Mouse (Mus musculus): ENCODE results near the gene Gnaq.
A peak's percentile ranks its signal among the peaks of the same experiment; 100 is the strongest.
"Not testable (repeated sequence)": the region's sequence is repeated elsewhere in the genome, so short reads cannot be mapped to it uniquely, and the experiment has no call there.

Gene Gnaq

GRCm38 (mm10) chr19:16132791-16132864, at the start of gene Gnaq:
Gnaq (plus strand) TSS chr19:16132831.
- no peak for DNase-seq

GRCm38 (mm10) chr19:16083981-16084630, 48.5 kb upstream of the Gnaq start:
- DNase-seq = not testable (repeated sequence)

DNA sequence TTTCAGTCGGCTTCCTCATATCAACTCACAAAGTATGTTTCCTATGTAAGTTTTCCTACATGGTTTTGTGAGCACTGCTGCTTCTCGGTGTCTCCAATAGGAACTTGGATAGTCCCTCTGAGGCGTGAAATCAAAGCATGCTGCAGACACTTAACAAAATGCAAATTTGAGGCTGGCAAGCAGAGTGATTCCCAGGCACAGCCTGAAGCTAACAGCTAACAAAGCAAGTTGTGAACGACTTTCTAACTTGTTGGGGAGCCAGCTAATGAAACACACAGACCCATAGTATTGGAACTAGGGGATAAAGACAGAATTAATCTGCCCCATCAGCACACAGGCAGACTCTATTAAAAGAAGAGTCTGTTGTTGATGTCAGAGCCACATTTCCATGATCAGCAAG, 47.4 kb upstream of the Gnaq start:
- DNase-seq = no peak

DNA sequence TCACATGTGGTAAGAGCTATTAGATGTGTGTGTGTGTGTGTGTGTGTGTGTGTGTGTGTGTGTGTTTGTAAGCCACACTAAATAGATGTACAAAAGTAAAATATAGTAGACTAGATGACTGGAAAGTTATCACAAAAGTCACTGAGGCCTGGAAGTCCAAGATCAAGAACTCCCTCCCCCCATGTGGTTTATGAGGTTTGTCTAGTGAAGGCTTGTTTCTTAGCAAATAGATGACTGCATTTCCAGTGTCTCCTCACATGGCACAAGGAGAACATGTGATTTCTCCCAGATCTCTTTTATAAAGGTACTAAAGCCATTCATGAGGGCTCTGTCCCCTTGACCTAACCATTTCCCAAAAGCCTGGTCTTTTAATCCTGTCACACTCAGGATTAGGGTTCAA, 46.5 kb upstream of the Gnaq start:
- DNase-seq = no peak

DNA sequence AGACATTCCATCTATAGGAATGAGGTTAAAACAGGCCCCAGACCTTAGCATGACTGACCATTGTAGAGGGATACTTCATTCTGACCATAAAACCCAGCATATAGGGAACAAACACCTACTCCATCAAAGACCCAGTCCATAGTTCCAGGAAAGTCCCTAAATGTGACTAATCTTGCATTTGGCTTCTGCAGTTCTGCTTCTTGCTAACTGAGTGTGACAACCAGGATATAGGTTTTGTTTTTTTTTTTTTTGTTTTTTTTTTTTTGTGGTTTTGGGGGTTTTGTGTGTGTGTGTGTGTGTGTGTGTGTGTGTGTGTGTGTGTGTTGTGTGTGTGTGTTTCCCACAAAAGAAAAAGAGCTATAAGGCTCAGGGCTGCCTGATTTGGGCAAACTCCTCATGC, 46.0 kb upstream of the Gnaq start:
- DNase-seq = no peak

DNA sequence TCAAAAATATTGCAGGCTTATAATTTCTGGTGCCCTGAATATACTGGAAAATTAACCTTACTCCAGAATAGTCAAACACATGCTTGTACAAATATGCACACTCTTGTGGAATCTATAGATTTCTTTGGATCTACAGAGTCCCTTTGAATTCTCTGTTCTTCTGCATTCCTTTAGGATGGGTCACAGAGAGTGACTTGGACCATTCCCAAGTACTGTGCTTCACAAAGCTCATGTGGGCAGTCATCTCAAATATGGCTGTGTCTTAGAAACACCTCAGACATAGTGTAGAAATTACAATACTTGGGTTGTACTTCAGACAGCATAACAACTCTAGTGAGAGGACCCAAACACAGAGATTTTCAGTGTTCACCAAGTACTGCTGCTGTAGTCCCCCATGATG, 45.2 kb upstream of the Gnaq start:
- DNase-seq = no peak

GRCm38 (mm10) chr19:16093616-16094015, 39.0 kb upstream of the Gnaq start:
- DNase-seq = no peak

- no peak for DNase-seq
Observed at GRCm38 (mm10) chr19:16109901-16110300, 22.7 kb upstream of the Gnaq start.

DNA sequence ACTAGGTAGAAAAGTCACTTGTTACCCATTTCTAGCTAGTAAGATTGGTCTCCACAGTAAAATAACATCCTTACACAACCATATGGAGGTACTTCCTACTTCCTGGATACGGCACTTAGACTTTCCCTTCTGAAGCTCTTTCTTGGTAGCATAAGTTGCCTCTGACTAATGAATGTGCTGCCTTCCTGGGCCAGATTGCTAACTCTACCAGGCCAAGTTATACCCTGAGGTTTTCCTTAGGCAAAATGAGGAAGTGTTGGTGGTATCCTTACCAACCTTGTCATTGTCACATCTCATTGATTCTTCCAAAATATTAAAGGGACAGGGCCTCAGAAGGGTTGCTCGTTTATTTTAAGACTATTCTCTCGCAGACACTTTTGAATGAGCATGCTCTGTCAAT, 22.0 kb upstream of the Gnaq start:
- no peak for DNase-seq

DNA sequence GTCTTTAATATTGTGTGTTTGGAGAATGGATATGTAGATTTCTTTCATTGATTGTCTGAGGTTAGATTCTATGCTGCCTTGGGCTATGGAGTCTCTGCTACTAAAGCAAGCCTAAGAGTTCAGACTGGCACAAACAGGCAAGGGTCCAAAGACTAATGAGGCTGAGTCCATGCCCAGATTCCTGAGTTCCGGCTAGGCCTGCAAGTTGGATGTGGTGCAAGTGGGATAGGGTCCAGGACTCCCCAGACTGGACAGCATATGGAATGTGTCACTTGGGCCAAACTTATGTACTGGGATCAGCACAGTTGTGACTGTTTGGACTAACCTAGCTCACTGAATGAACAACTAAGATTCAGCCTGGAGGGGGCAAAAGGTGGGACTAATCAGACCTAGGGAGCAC, 19.3 kb upstream of the Gnaq start:
- DNase-seq = peak; percentile 38

- DNase-seq = no peak
Observed at GRCm38 (mm10) chr19:16118421-16118820, 14.2 kb upstream of the Gnaq start.

GRCm38 (mm10) chr19:16121301-16121700, 11.3 kb upstream of the Gnaq start:
- DNase-seq = no peak

DNA sequence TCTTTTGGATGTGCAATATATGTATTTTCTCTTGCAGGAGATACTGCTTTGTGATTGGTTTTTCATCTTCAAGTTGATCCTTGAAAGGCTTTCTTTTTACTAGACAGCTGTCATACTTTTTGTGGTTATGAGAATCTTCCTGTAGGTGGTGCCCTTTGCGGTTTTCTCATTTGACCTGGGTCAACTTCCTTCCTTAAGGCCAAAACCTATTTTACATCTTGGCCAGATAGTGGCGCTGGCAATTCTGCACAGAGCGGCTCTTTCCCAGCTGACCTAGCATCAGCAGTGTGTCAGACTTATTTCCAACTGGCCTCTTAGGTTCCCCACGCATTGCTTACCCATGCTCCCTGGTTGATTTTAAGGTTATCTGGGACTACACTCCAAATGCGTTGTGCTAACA, 3.9 kb upstream of the Gnaq start:
- DNase-seq = peak; percentile 67

DNA sequence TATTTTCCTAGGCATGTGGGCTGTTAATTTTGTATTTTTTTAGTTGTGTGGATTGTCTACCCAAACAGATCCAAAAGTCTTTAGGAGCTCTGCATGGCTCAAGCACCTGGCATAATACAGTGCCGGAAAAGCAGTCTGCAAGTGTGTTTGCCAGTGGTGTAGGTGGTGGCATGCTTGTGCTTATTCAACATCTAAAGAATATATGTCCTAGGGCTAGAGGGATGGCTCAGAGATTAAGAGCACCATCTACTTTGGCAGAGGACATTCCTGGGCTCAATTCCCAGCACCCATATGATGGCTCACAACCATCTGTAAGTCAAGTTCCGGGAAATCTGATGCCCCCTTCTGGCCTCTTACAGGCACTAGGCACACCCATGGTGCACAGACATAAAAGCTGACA, 3.5 kb upstream of the Gnaq start:
- DNase-seq = no peak

- DNase-seq = no peak
Observed at GRCm38 (mm10) chr19:16130476-16130875, 2.2 kb upstream of the Gnaq start.

DNA sequence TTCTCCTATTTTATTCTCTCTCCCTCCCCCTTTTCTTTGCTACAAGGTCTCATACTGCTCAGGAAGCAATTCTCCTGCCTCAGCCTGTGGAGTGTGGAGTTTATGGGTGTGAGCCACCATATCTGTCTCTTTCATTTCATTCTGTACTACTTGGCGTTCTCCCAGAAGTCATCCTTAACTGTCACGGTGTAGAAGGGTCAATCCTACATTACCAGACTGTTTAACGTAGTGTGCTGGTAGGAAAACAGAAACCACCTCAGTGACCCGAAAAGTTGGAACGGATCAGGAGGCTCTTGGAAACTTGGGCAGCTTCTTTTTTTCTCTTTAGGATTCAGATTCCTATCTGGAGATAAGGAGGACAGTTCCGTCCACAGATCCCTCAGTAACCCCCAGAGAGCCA, 800 bp upstream of the Gnaq start:
- DNase-seq = peak; percentile 31

GRCm38 (mm10) chr19:16132340-16132790, 266 bp upstream of the Gnaq start:
- peak; percentile 95 for DNase-seq

GRCm38 (mm10) chr19:16132865-16133720, 462 bp downstream of the Gnaq start:
- DNase-seq = peak; percentile 73

- DNase-seq = no peak
Observed at GRCm38 (mm10) chr19:16133721-16134570, 1.3 kb downstream of the Gnaq start.

- peak; percentile 44 for DNase-seq
Observed at GRCm38 (mm10) chr19:16138064-16138580, 5.5 kb downstream of the Gnaq start.

- no peak for DNase-seq
Observed at GRCm38 (mm10) chr19:16140710-16141109, 8.1 kb downstream of the Gnaq start.

- DNase-seq = peak; percentile 79
Observed at GRCm38 (mm10) chr19:16141857-16142256, 9.2 kb downstream of the Gnaq start.

DNA sequence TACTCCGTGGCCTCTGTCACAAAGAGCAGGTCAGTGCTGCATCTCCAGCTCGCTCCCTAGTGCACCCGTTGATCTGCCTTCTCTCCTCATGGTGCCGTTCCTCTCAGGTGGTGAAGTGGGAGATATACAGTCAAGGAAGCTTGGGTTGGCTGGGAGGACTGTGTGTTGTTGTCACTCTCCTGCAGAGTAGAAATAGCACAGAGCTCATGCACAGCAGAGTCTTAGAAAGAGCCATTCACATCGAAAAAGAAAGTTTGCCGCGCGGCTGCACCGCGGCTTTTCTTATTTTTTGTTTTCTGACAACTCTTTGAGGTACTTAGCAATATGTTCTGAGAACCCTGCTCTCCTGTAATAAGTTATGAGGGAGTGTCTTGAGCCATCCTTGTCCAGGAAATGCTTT, 10.4 kb downstream of the Gnaq start:
- DNase-seq = no peak

DNA sequence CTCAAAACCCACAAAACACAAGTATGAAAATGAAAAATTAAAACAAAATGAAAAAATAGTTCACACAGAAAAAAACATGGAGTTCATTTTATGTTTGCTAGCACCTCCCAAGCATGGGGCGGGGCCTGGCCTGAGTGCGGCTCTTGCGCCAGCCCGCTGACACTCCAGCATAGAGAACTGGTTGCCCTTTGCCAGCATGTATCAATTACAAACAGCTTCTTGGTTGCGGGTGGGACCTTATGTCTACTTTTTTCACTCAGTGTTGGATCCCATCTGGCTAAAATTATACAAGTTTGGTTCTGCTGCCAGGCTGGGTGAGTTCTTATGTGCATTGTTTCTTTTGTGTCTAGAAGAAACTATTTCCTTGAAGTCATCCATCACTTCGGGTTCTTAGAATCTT, 14.8 kb downstream of the Gnaq start:
- peak; percentile 47 for DNase-seq

Measured in lung, postnatal 10 days (tissue).